Mouse (Mus musculus) kidney, adult 2 months (tissue): Measurements from ENCODE around the gene Gm49378. TPM values are rescaled to one million over a fixed set of nuclear protein-coding genes. Genes with fewer than 3 reads are reported as not detected.

ENCODE experiments used
- DNase-seq: peaks from one replicate; pipeline ENCODE4 v3.0.0; 2021
- H3K27ac ChIP-seq: fragments of 200-500 bp; 2 replicates; pipeline ENCODE4 v1.5.1; 2012; ENCODE audit warnings: low read depth, low read length, control low read depth, inconsistent platforms; ENCODE audit not compliant: insufficient read depth
- H3K27me3 ChIP-seq: fragments of 200-500 bp; replicated peaks from 2 replicates; pipeline ENCODE4 v1.6.1; 2012; ENCODE audit warnings: mild to moderate bottlenecking, moderate library complexity, low read length, inconsistent platforms; ENCODE audit not compliant: control insufficient read depth, insufficient read depth
- H3K36me3 ChIP-seq: fragments of 200-500 bp; 2 replicates; pipeline ENCODE4 v1.6.1; 2012; ENCODE audit warnings: mild to moderate bottlenecking, moderate library complexity, low read length, inconsistent platforms; ENCODE audit not compliant: control insufficient read depth, insufficient read depth
- H3K4me1 ChIP-seq: fragments of 200-500 bp; 2 replicates; pipeline ENCODE4 v1.6.1; 2011; ENCODE audit warnings: low read length; ENCODE audit not compliant: control insufficient read depth, insufficient read depth
- H3K4me3 ChIP-seq: fragments of 200-500 bp; 2 replicates; pipeline ENCODE4 v1.5.1; 2011; ENCODE audit warnings: mild to moderate bottlenecking, low read depth, low read length, control low read depth; ENCODE audit not compliant: insufficient read depth
- CTCF ChIP-seq: fragments of 200-500 bp; conservative IDR thresholded peaks from 2 replicates; pipeline ENCODE4 v1.5.1; 2011; ENCODE audit warnings: low read depth, mild to moderate bottlenecking, control low read depth, low read length, moderate library complexity, mixed read lengths; ENCODE audit not compliant: insufficient read depth, insufficient read length
- POLR2A ChIP-seq: fragments of 200-500 bp; IDR thresholded peaks from one replicate; pipeline ENCODE4 v1.6.1; 2011; ENCODE audit warnings: low read depth, low read length, control low read depth
- WGBS: fragments of 180-500 bp; shearing (Covaris S2); methylation state at CpG from one replicate; pipeline ENCODE4 v1.1.7; 2018; 5-methylcytosine and 5-hydroxymethylcytosine counted together
- polyA plus RNA-seq: library from polyadenylated mRNA; depleted of rRNA; stranded (reverse); fragments of >200 nt; gene quantifications from 2 replicates; pipeline ENCODE4 v1.2.3, GENCODE M21; 2012

Gene Gm49378
- polyA plus RNA-seq, 1 experiment: 3.2 TPM

DNA sequence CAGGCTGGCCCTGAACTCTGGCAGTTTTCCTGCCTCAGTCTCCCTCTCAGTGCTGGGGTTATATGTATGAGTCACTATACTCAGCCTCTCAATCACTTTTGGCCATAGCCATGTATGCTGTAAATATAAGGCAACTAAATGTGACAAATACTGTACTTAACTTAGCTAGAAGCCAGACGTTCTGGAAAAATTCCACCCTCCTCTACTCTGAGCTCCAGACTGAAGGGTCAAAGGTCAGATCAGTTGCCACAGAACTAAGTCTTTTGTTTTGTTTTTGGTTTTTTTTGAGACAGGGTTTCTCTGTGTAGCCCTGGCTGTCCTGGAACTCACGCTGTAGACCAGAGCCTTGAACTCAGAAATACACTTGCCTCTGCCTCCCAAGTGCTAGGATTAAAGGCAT, 21.8 kb downstream of the Gm49378 start:
- Histone ChIP-seq H3K27ac (no peak overlapping the region), H3K4me1 (peaks cover 11% of the 10 kb centered on the region; the same call in 1 of the 2 replicates), H3K27me3 (no peaks in the 10 kb centered on the region), H3K4me3 (no peak overlapping the region), H3K36me3 (no peaks in the 10 kb centered on the region)
- peak; percentile 26 for DNase-seq
- 49% methylated on average over 2 of the region's 2 CpGs for WGBS
- TF ChIP-seq CTCF (no peak), POLR2A (no peak)

DNA sequence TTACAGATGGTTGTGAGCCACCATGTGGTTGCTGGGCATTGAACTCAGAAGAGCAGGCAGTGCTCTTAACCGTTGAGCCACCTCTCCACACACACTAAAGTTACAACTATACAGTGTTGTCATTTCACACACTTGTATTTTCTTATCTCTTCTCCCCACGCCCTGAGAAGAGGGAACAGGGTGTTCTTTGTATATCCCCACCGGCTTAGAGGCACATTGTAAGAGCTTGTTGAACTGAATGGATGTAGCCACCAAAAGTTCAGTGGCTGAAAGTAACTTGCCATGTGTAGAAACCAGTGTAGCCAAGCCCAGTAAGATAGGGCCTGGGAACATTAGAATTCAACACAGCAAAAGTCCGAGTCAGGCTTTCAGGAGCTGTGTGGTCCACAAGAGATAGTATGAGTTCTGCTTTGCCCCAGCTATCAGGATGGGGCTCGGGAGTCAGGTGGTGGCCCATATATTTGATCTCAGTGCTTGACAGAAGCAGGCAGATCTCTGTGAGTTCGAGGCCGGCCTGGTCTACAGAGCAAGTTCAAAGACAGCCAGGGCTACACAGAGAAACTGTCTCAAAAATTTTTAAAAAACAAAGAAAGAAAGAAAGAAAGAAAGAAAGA, 23.0 kb downstream of the Gm49378 start:
- DNase-seq: no peak
- H3K4me1 ChIP-seq: peaks cover 11% of the 10 kb centered on the region; the same call in 1 of the 2 replicates
- no peaks in the 10 kb centered on the region for H3K27me3 ChIP-seq
- WGBS: 92% methylated on average over 7 of the region's 7 CpGs
- no peak overlapping the region for H3K4me3 ChIP-seq
- TF ChIP-seq POLR2A (no peak), CTCF (no peak)
- H3K27ac ChIP-seq: no peak overlapping the region
- H3K36me3 ChIP-seq: no peaks in the 10 kb centered on the region

DNA sequence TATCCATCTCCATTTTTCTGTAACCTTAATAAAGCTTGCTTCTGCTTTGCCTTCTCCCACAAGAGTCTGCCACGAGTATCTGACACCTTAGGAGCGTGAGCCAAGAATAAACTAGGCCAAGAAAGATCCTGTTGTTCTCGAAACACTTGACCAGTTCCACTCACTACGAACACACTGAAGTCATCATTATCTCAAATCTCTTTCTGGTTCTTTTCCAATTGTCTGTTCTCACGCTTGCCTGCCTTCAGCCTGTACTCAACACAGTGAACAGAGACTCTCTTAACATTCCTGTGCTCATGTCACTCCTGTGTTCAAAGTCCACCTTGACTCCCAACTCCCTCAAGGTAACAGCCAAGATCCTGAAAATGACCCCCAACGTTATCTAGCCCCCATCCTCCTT, 24.3 kb downstream of the Gm49378 start:
- peaks cover 11% of the 10 kb centered on the region; the same call in 1 of the 2 replicates for H3K4me1 ChIP-seq
- H3K27me3 ChIP-seq: no peaks in the 10 kb centered on the region
- WGBS: 37% methylated on average over 6 of the region's 6 CpGs
- no peak overlapping the region for H3K27ac ChIP-seq
- H3K36me3 ChIP-seq: peaks cover 5% of the 10 kb centered on the region
- DNase-seq: peak; percentile 71
- H3K4me3 ChIP-seq: no peak overlapping the region
- TF ChIP-seq POLR2A (no peak), CTCF (no peak)

DNA sequence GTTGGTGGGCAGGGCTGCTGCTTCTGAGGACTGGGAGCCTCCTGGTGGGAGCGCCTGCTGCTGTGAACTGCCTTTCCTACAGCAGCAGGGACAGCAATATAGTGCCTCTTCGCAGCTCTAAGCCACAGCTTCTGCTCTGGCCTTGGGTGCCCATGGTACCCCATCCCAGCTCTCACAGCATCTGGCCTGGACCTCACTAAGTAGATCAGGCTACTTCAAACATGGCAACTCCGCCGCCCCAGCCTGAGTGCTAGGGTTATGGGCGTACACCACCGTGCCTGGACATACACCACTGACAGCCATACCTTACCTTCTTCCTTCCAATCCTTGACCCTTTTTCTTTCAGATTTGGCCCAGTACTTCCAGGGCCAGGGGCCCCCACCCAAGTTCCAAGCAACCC, 29.4 kb downstream of the Gm49378 start:
- WGBS: 96% methylated on average over 6 of the region's 6 CpGs
- no peak for DNase-seq
- TF ChIP-seq CTCF (no peak), POLR2A (no peak)
- H3K36me3 ChIP-seq: peaks cover 9% of the 10 kb centered on the region
- H3K4me3 ChIP-seq: no peak overlapping the region
- peaks cover 14% of the 10 kb centered on the region; the same call in 1 of the 2 replicates for H3K4me1 ChIP-seq
- no peak overlapping the region for H3K27ac ChIP-seq
- no peaks in the 10 kb centered on the region for H3K27me3 ChIP-seq

DNA sequence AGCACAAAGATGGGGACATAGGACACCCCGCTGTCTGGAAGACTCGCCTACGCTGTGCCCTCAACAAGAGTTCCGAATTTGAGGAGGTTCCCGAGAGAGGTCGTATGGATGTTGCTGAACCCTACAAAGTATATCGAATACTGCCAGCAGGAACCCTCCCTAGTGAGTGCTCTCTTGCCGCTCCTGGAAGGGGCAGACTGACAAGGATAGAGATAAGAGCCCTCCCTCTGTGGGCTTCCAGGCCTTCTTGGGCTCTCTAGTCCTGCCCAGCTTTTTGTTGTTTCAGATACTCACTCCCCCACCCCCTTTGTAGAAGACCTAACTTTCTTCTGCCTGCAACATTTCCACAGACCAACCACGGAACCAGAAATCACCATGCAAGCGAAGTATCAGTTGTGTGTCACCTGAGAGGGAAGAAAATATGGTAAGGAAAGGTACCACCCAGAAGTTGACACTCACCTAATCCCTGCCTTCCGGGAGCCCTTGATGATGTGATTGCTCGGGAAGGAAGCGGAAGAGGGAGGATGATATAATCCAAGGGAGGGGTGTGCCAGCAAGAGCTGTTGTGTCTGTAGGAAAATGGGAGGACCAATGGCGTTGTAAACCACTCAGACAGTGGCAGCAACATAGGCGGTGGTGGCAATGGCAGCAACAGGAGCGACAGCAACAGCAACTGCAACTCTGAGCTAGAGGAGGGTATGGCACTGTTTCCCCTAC, 31.8 kb downstream of the Gm49378 start:
- peaks cover 6% of the 10 kb centered on the region; the same call in 1 of the 2 replicates for H3K4me1 ChIP-seq
- H3K36me3 ChIP-seq: peaks cover 10% of the 10 kb centered on the region
- DNase-seq: no peak
- WGBS: 91% methylated on average over 16 of the region's 16 CpGs
- no peak overlapping the region for H3K27ac ChIP-seq
- H3K4me3 ChIP-seq: no peak overlapping the region
- TF ChIP-seq POLR2A (no peak), CTCF (no peak)
- no peaks in the 10 kb centered on the region for H3K27me3 ChIP-seq

DNA sequence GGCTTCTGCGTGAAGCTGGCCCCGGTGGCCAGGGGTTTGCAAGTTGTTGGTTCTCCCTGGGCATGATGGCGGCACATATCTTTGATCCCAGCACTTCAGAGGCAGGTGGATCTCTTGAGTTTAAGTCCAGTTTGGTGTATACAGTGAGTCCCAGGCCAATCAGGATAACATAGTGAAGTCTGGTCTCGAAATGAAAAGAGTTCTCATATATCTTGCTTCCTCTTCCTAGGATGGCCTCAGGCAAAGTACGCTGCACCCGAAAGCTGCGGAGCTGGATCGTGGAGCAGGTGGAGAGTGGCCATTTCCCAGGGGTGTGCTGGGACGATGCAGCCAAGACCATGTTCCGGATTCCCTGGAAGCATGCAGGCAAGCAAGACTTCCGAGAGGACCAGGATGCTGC, 32.9 kb downstream of the Gm49378 start:
- Histone ChIP-seq H3K36me3 (peaks cover 10% of the 10 kb centered on the region), H3K4me1 (peaks cover 6% of the 10 kb centered on the region; the same call in 1 of the 2 replicates), H3K27me3 (no peaks in the 10 kb centered on the region), H3K4me3 (peak overlapping the region; percentile 37), H3K27ac (peak overlapping the region; percentile 69)
- no peak for DNase-seq
- TF ChIP-seq POLR2A (no peak), CTCF (no peak)
- 75% methylated on average over 11 of the region's 11 CpGs for WGBS

DNA sequence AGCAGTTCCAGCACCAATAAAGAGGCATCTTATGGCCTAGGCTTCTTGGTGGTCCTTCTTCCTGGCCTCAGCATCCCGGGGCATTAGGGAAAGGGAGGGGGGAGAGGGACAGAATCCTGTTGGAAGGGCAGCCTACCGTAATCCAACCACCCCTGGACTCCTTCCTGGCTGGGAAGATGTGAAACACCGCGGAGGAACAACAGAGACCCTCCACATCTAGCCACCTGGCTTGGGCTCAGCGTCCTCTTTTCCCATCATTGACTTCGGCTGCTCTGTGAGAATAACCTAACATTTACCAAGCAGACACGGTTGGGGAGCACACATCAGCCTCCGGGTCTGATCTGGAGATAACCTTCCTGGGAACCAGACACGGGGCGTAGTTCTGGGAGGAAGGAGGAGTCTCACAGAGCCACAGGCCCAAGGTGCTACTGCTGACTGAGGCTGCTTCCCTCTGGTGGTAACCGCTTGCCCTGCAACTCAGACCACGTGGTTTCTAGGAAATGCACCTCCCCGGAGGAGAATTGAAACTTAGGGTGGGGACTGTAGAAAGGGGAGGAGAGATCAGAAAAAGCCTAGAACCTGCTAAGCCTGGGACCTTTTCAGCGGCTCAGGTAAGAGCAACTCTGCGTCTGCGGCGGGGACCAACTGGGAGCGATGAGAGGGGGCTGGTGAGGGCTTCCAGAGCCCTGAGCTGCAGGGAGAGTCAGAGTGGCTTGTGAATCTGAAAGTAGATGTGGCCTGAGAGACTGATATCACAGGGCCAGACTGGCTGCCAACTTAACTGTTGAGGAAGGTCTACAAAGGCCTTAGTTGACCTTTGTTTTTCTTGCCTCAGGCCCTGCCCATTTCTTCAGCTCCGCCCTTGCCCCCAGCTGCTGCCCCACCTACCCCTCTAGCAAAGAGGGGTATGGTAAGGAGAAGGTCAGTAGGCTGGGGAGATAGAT, 33.8 kb downstream of the Gm49378 start:
- no peaks in the 10 kb centered on the region for H3K27me3 ChIP-seq
- H3K36me3 ChIP-seq: peaks cover 10% of the 10 kb centered on the region
- H3K4me1 ChIP-seq: peaks cover 6% of the 10 kb centered on the region; the same call in 1 of the 2 replicates
- peak overlapping the region; percentile 97 for H3K27ac ChIP-seq
- 6% methylated on average over 19 of the region's 19 CpGs for WGBS
- peak overlapping the region; percentile 68 for H3K4me3 ChIP-seq
- DNase-seq: peak; percentile 98
- TF ChIP-seq POLR2A (peak; percentile 40), CTCF (peak; percentile 95)
